Mouse (Mus musculus): ENCODE results near the gene Gcgr. TPM values are rescaled to one million over a fixed set of nuclear protein-coding genes. Genes with fewer than 3 reads are reported as not detected.

The Gcgr gene
- total RNA-seq, 2 experiments from 2014 or later = 0.31 TPM; not detected in 1

Other genes starting within 250 kb of the Gcgr start
- gene Actg1, start 182.2 kb upstream of the Gcgr start, total RNA-seq (2021) = 100 to 1,000 TPM; 236 to 249 TPM
- gene Fscn2, start 169.2 kb upstream of the Gcgr start, total RNA-seq (2021) = under 1 TPM; 0.29 to 0.31 TPM
- 10 to 100 TPM; 14.0 to 16.5 TPM for gene Faap100, start 151.9 kb upstream of the Gcgr start, total RNA-seq (2021)
- 10 to 100 TPM; 67.9 to 72.7 TPM for gene Nploc4, start 93.0 kb upstream of the Gcgr start, total RNA-seq (2021)
- 1 to 10 TPM in 1 of 2 experiments, under 1 TPM in 1; 0.54 to 1.1 TPM for gene Tspan10, start 88.1 kb upstream of the Gcgr start, total RNA-seq (2021)
- under 1 TPM in 1 of 2 experiments, not detected in 1; 0.83 TPM for gene Pde6g, start 77.2 kb upstream of the Gcgr start, total RNA-seq (2021)
- 10 to 100 TPM; 23.3 to 25.0 TPM for gene Oxld1, start 72.6 kb upstream of the Gcgr start, total RNA-seq (2021)
- gene Ccdc137, start 72.6 kb upstream of the Gcgr start, total RNA-seq (2021) = 1 to 10 TPM; 5.8 to 7.6 TPM
- 1 to 10 TPM; 5.2 to 9.1 TPM for gene Arl16, start 63.1 kb upstream of the Gcgr start, total RNA-seq (2021)
- gene Mrpl12, start 46.1 kb upstream of the Gcgr start, total RNA-seq (2021) = 100 to 1,000 TPM; 156 to 166 TPM
- 1 to 10 TPM; 3.2 to 8.7 TPM for gene Slc25a10, start 38.9 kb upstream of the Gcgr start, total RNA-seq (2021)
- 10 to 100 TPM; 21.4 to 23.7 TPM for gene Mcrip1, start 19.0 kb downstream of the Gcgr start, total RNA-seq (2021)
- 100 to 1,000 TPM in 1 of 2 experiments, 10 to 100 TPM in 1; 92.3 to 377 TPM for gene Ppp1r27, start 20.4 kb downstream of the Gcgr start, total RNA-seq (2021)
- gene P4hb, start 42.6 kb downstream of the Gcgr start, total RNA-seq (2021) = 100 to 1,000 TPM; 192 to 198 TPM
- 10 to 100 TPM; 80.1 to 95.2 TPM for gene Arhgdia, start 50.9 kb downstream of the Gcgr start, total RNA-seq (2021)
- 10 to 100 TPM; 39.1 to 40.5 TPM for gene Alyref, start 67.7 kb downstream of the Gcgr start, total RNA-seq (2021)
- 10 to 100 TPM; 50.7 to 51.6 TPM for gene Anapc11, start 67.7 kb downstream of the Gcgr start, total RNA-seq (2021)
- not detected for gene Npb, start 77.8 kb downstream of the Gcgr start, total RNA-seq (2021)
- 10 to 100 TPM; 30.7 to 34.7 TPM for gene Pcyt2, start 87.2 kb downstream of the Gcgr start, total RNA-seq (2021)
- 1 to 10 TPM; 4.3 to 7.2 TPM for gene Sirt7, start 94.5 kb downstream of the Gcgr start, total RNA-seq (2021)
- gene Mafg, start 102.9 kb downstream of the Gcgr start, total RNA-seq (2021) = 10 to 100 TPM; 41.8 to 47.1 TPM
- gene Pycr1, start 113.1 kb downstream of the Gcgr start, total RNA-seq (2021) = 1 to 10 TPM; 6.7 to 6.8 TPM
- gene Myadml2, start 117.5 kb downstream of the Gcgr start, total RNA-seq (2021) = 100 to 1,000 TPM; 121 to 134 TPM
- gene Notum, start 130.5 kb downstream of the Gcgr start, total RNA-seq (2021) = under 1 TPM in 1 of 2 experiments, not detected in 1; 0.18 TPM
- gene Aspscr1, start 142.3 kb downstream of the Gcgr start, total RNA-seq (2021) = 10 to 100 TPM; 25.8 to 28.8 TPM
- gene Cenpx, start 183.0 kb downstream of the Gcgr start, total RNA-seq (2021) = 10 to 100 TPM; 25.4 to 32.7 TPM
- gene Lrrc45, start 183.2 kb downstream of the Gcgr start, total RNA-seq (2021) = 1 to 10 TPM; 4.0 to 4.3 TPM
- gene Rac3, start 190.8 kb downstream of the Gcgr start, total RNA-seq (2021) = 1 to 10 TPM; 1.2 TPM
- 1 to 10 TPM; 5.8 to 6.0 TPM for gene Dcxr, start 196.6 kb downstream of the Gcgr start, total RNA-seq (2021)
- gene Cbr2, start 201.4 kb downstream of the Gcgr start, total RNA-seq (2021) = 10 to 100 TPM in 1 of 2 experiments, 1 to 10 TPM in 1; 9.6 to 16.9 TPM
- 10 to 100 TPM; 17.1 to 19.8 TPM for gene Hmga1b, start 232.1 kb downstream of the Gcgr start, total RNA-seq (2021)

Data from gastrocnemius, postnatal 25 days (tissue).